Mouse (Mus musculus) heart, postnatal 0 days (tissue): ENCODE results near the gene Tpcn1. TPM values are rescaled to one million over a fixed set of nuclear protein-coding genes. Genes with fewer than 3 reads are reported as not detected.

Source experiments
- ATAC-seq: fragments of 200-750 bp; cut with Nextera tagmentation; 2 replicates; pipeline ENCODE4 v1.8.0; 2017; ENCODE audit warnings: low read depth, moderate number of reproducible peaks, moderate library complexity; ENCODE audit not compliant: insufficient read depth
- DNase-seq: peaks from one replicate; pipeline ENCODE4 v3.0.0-alpha.2; 2016; ENCODE audit warnings: low spot score
- H3K27ac ChIP-seq: fragments of 300-500 bp; sonication (generic); 2 replicates; pipeline ENCODE4 v1.5.1; 2014; ENCODE audit warnings: low read depth, mild to moderate bottlenecking
- H3K27me3 ChIP-seq: fragments of 300-500 bp; sonication (generic); 2 replicates; pipeline ENCODE4 v1.6.1; 2014; ENCODE audit warnings: low read length, mixed read lengths; ENCODE audit not compliant: control insufficient read depth, insufficient read depth
- H3K36me3 ChIP-seq: fragments of 300-500 bp; sonication (generic); replicated peaks from 2 replicates; pipeline ENCODE4 v1.6.1; 2014; ENCODE audit warnings: low read length, mixed read lengths; ENCODE audit not compliant: control insufficient read depth, insufficient read depth
- H3K4me1 ChIP-seq: fragments of 300-500 bp; sonication (generic); 2 replicates; pipeline ENCODE4 v1.6.1; 2014; ENCODE audit warnings: antibody characterized with exemption; ENCODE audit not compliant: control insufficient read depth, insufficient read depth
- H3K4me2 ChIP-seq: fragments of 300-500 bp; sonication (generic); 2 replicates; pipeline ENCODE4 v1.6.1; 2014; ENCODE audit warnings: low read depth, mild to moderate bottlenecking, low read length, moderate library complexity
- H3K4me3 ChIP-seq: fragments of 300-500 bp; sonication (generic); 2 replicates; pipeline ENCODE4 v1.5.1; 2014; ENCODE audit warnings: low read depth, low read length
- H3K9ac ChIP-seq: fragments of 300-500 bp; sonication (generic); replicated peaks from 2 replicates; pipeline ENCODE4 v1.6.1; 2014; ENCODE audit warnings: low read depth, low read length, mixed read lengths
- H3K9me3 ChIP-seq: fragments of 300-500 bp; sonication (generic); replicated peaks from 2 replicates; pipeline ENCODE4 v1.6.1; 2016; ENCODE audit warnings: low read length; ENCODE audit not compliant: control insufficient read depth
- CTCF ChIP-seq: IDR thresholded peaks from 2 replicates; pipeline ENCODE4 v1.5.1; 2016; ENCODE audit warnings: antibody characterized with exemption, control low read depth, low read depth
- EP300 ChIP-seq: IDR thresholded peaks from 2 replicates; pipeline ENCODE4 v1.6.1; 2016; ENCODE audit warnings: antibody characterized with exemption, low read depth
- WGBS: fragments of 180-500 bp; shearing (Covaris S2); extraction: QIAGEN DNeasy Blood & Tissue Kit; methylation state at CpG from one replicate; pipeline ENCODE4 v1.1.7; 2014; 5-methylcytosine and 5-hydroxymethylcytosine counted together
- polyA plus RNA-seq: library from polyadenylated mRNA; unstranded; fragments of >200 nt; fragmentation: Nextera tagmentation; extraction: Ambion mirVana; gene quantifications from 2 replicates; pipeline ENCODE4 v1.2.1, GENCODE M21; 2015
- total RNA-seq: library from RNA; depleted of rRNA; stranded (reverse); fragments of >200 nt; gene quantifications from 2 replicates; pipeline ENCODE4 v1.2.3, GENCODE M21; 2014; ENCODE audit warnings: low replicate concordance; rRNA removed

Tpcn1 gene
- total RNA-seq (15.8 and 27.6 TPM in 2 replicates), polyA plus RNA-seq (11.5 and 11.7 TPM in 2 replicates)

GRCm38 (mm10) chr5:120588569-120589094, at the start of gene Tpcn1, which contains the start of gene Iqcd:
Tpcn1 (minus strand) TSS chr5:120588673.
Iqcd (plus strand) TSS chr5:120589016.
- peak within 1 kb of the TSS; percentile 75 for H3K27ac ChIP-seq
- H3K4me3 ChIP-seq, result peak within 1 kb of the TSS; percentile 78
- ATAC-seq (peak; percentile 98), DNase-seq (peak; percentile 99)
- no peaks in the 10 kb centered on the region for H3K9me3 ChIP-seq
- H3K36me3 ChIP-seq, result peaks cover 13% of the 10 kb centered on the region
- H3K27me3 ChIP-seq, result no peaks in the 10 kb centered on the region
- H3K4me2 ChIP-seq, result peak within 1 kb of the TSS; percentile 94
- 2% methylated on average over 34 of the region's 35 CpGs for WGBS
- TF ChIP-seq EP300 (peak; percentile 85; the same call in 1 of the 2 replicates), CTCF (no peak)
- peak within 1 kb of the TSS; percentile 75 for H3K9ac ChIP-seq
- H3K4me1 ChIP-seq, result peaks cover 16% of the 10 kb centered on the region; the same call in 1 of the 2 replicates

DNA sequence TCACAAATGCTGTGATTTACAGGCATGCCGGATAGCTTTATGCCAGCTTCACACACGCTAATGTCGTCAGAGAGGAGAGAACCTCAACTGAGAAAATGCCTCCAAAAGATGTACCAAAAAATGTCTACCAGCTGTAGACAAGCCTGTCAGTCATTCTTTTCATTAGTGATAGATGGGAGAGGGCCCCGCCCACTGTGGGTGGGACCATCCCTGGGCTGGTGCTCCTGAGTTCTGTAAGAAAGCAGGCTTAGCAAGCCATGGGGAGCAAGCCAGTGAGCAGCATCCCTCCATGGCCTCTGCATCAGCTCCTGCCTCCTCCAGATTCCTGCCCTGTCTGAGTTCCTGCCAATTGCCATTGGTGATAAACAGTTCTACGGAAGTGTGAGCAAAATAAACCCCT, 47.2 kb upstream of the Tpcn1 start:
- H3K27ac ChIP-seq, result no peak overlapping the region
- DNase-seq (no peak), ATAC-seq (no peak)
- no peak for TF ChIP-seq EP300
- no peak for TF ChIP-seq CTCF
- no peaks in the 10 kb centered on the region for H3K36me3 ChIP-seq
- H3K4me2 ChIP-seq, result no peak overlapping the region
- 79% methylated on average over 5 of the region's 5 CpGs for WGBS
- no peaks in the 10 kb centered on the region for H3K27me3 ChIP-seq
- H3K9ac ChIP-seq, result no peak overlapping the region
- 0 out of 2 replicates have a peak, but pooled peaks cover 9% of the 10 kb centered on the region for H3K9me3 ChIP-seq
- no peak overlapping the region for H3K4me3 ChIP-seq
- no peaks in the 10 kb centered on the region for H3K4me1 ChIP-seq

- no peak overlapping the region for H3K9ac ChIP-seq
- TF ChIP-seq EP300 (no peak), CTCF (no peak)
- H3K36me3 ChIP-seq, result no peaks in the 10 kb centered on the region
- H3K9me3 ChIP-seq, result 0 out of 2 replicates have a peak, but pooled peaks cover 9% of the 10 kb centered on the region
- no peak overlapping the region for H3K4me2 ChIP-seq
- H3K4me3 ChIP-seq, result no peak overlapping the region
- H3K27me3 ChIP-seq, result peaks cover 6% of the 10 kb centered on the region
- DNase-seq (no peak), ATAC-seq (no peak)
- H3K4me1 ChIP-seq, result no peaks in the 10 kb centered on the region
- WGBS, result 61% methylated on average over 5 of the region's 5 CpGs
- H3K27ac ChIP-seq, result no peak overlapping the region
These were observed 46.4 kb upstream of the Tpcn1 start for GRCm38 (mm10) chr5:120634860-120635259.

- no peak for ATAC-seq
- H3K9me3 ChIP-seq, result 0 out of 2 replicates have a peak, but pooled peaks cover 9% of the 10 kb centered on the region
- 34% methylated on average over 9 of the region's 9 CpGs for WGBS
These were observed 45.7 kb upstream of the Tpcn1 start, which contains the start of gene Cfap73 for GRCm38 (mm10) chr5:120634131-120634530. Cfap73 (minus strand) TSS chr5:120634235.

DNA sequence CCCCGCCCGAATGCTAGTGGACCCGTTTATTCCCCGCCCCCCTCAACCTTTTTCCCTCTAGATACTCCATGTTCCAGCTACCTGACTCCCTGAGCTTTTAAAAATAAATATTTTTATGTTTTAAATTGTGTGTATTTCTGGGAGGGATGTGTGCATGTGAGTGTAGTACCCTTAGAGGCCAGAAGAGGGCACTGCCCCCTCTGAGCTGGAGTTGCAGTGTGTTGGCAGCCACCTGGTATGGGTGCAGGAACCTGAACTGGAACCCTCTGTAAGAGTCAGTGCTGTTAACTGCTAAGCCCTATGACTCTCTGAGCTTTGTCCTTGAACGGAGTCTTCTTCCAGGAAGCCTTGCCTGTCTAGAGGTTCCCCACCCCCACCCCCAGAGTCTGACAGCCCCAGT, 43.4 kb upstream of the Tpcn1 start:
- DNase-seq (no peak), ATAC-seq (no peak)
- Histone ChIP-seq H3K27me3 (peaks cover 6% of the 10 kb centered on the region), H3K9ac (no peak overlapping the region), H3K36me3 (peaks cover 7% of the 10 kb centered on the region), H3K4me2 (no peak overlapping the region), H3K27ac (no peak overlapping the region), H3K9me3 (0 out of 2 replicates have a peak, but pooled peaks cover 9% of the 10 kb centered on the region), H3K4me1 (no peaks in the 10 kb centered on the region), H3K4me3 (no peak overlapping the region)
- WGBS, result 86% methylated on average over 5 of the region's 5 CpGs
- no peak for TF ChIP-seq CTCF
- TF ChIP-seq EP300, result no peak

More at GRCm38 (mm10) chr5:120634131-120634530, 45.7 kb upstream of the Tpcn1 start, which contains the start of gene Cfap73:
- Histone ChIP-seq H3K4me2 (no peak within 1 kb of the TSS), H3K4me3 (no peak within 1 kb of the TSS), H3K4me1 (no peaks in the 10 kb centered on the region), H3K27ac (no peak within 1 kb of the TSS), H3K9ac (no peak within 1 kb of the TSS), H3K36me3 (no peaks in the 10 kb centered on the region), H3K27me3 (peaks cover 6% of the 10 kb centered on the region)
- TF ChIP-seq CTCF, result no peak
- no peak for TF ChIP-seq EP300
- no peak for DNase-seq

DNA sequence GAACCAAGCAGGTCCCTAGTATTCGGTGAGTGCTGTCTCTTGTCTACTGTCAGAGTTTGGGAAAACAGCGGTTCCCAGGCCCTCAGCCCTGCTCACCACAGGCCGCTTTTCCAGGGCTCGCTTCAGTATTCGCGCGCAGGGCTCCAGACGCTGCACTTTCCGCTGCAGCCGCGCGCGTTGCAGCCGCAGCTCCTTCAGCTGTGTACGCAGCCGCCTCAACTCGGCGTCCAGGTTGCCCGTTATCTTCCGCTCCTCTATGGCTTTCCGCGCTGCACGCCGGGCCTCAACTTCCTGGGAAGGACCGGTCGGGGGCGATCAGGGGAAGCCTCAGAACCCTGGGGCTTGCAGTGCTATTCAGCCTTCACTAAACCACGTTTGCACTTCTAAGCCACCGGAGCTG, 42.7 kb upstream of the Tpcn1 start:
- H3K27me3 ChIP-seq, result peaks cover 6% of the 10 kb centered on the region
- ATAC-seq, result no peak
- no peak for DNase-seq
- peak overlapping the region; percentile 14; the same call in 1 of the 2 replicates for H3K4me3 ChIP-seq
- peak overlapping the region; percentile 46 for H3K4me2 ChIP-seq
- no peak for TF ChIP-seq CTCF
- TF ChIP-seq EP300, result no peak
- no peak overlapping the region for H3K27ac ChIP-seq
- H3K9ac ChIP-seq, result no peak overlapping the region
- 5% methylated on average over 29 of the region's 29 CpGs for WGBS
- no peaks in the 10 kb centered on the region for H3K4me1 ChIP-seq
- H3K9me3 ChIP-seq, result 0 out of 2 replicates have a peak, but pooled peaks cover 9% of the 10 kb centered on the region
- peaks cover 15% of the 10 kb centered on the region for H3K36me3 ChIP-seq
